In the genomic region with DNA sequence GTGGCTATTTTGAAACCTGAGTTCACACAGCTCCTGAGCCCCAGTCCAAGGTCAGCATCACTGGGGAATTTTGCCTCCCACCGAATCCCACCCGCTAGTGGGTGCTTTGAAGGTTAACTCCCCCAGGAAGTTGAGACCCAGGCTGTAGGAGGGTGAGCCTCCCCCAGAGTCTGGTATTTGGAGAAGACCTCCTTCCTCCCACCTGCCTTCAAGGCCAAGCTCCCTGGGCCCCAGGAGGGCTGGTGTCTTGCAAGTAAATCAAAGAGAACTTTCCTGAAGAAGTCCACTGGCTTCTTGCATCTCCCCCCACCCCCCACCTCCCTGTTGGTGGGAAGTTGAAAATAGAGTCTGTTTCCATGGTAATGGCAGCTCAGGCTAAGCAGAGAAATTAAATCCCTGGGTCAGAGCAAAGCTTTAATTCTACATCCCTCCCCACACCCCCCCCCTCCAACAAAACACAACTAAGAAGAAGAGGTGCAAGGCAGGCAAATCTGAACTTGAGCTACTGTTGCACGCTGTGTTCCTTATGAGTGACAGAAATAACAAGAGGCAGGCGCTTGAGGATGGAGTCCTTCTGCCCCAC, we compare ENCODE assay signal across 20 mouse cellular contexts.
DNase-seq lines count a peak whose midpoint lies in the region; ATAC-seq and TF ChIP-seq lines count a peak whose summit lies in the region.
"Had no signal": no experiment of that assay in that cellular context is flagged by ENCODE, and none has a peak within 500 bp of the region (broad histone marks: within the 10 kb centered on the region; RNA-seq: fewer than 3 reads in every experiment).

No protein-coding gene starts in this region.

- DNase-seq in forebrain, embryonic 10.5 days (ENCODE audit: extremely low spot score, low spot score): peak; percentile 34
- peak; percentile 77 for DNase-seq in kidney, postnatal 0 days (ENCODE audit: low spot score)
- DNase-seq in kidney, postnatal 14 days: no peak
- peak; percentile 46 for DNase-seq in embryonic facial prominence, embryonic 11.5 days (ENCODE audit: low spot score)
- no peak for DNase-seq in frontal cortex, postnatal 10 days (ENCODE audit: low spot score in 2 of 2)
- DNase-seq: adrenal gland, adult 8-10 months; cerebellum, adult 18-20 months; cerebellum, postnatal 36 days; gastrocnemius, postnatal 25 days; heart, postnatal 10 days; liver; liver, postnatal 0 days; lung, postnatal 36 days had no signal

- no peak overlapping the region for H3K9ac ChIP-seq in forebrain, embryonic 15.5 days (replicated peaks)
- H3K9ac ChIP-seq in kidney, postnatal 0 days (ENCODE audit: low read depth, low read length): no peak overlapping the region
- H3K9ac ChIP-seq in embryonic facial prominence, embryonic 11.5 days (replicated peaks; ENCODE audit: low read length): no peak overlapping the region
- no peak overlapping the region for H3K9ac ChIP-seq in midbrain, embryonic 16.5 days (ENCODE audit: low read depth, low read length)
- H3K9ac ChIP-seq: hindbrain, embryonic 14.5 days; intestine, embryonic 15.5 days; liver, postnatal 0 days; stomach, embryonic 15.5 days had no signal

- H3K4me1 ChIP-seq in forebrain, embryonic 10.5 days: peaks cover 56% of the 10 kb centered on the region
- 0 out of 2 replicates have a peak, but pooled peaks cover 9% of the 10 kb centered on the region for H3K4me1 ChIP-seq in forebrain, embryonic 15.5 days
- no peaks in the 10 kb centered on the region for H3K4me1 ChIP-seq in kidney, postnatal 0 days (replicated peaks; ENCODE audit: insufficient read depth, low read length)
- 0 out of 2 replicates have a peak, but pooled peaks cover 3% of the 10 kb centered on the region for H3K4me1 ChIP-seq in embryonic facial prominence, embryonic 11.5 days (ENCODE audit: control insufficient read depth, insufficient read depth, low read length)
- peaks cover 21% of the 10 kb centered on the region for H3K4me1 ChIP-seq in midbrain, embryonic 16.5 days (ENCODE audit: control insufficient read depth, insufficient read depth, low read length)
- H3K4me1 ChIP-seq: intestine, embryonic 15.5 days had no signal

- peak overlapping the region; percentile 71 for H3K27ac ChIP-seq in forebrain, embryonic 10.5 days
- H3K27ac ChIP-seq in forebrain, embryonic 15.5 days (replicated peaks): no peak overlapping the region
- 0 out of 2 replicates have a peak overlapping the region, but pooled peaks have one; percentile 50 for H3K27ac ChIP-seq in kidney, postnatal 0 days
- no peak overlapping the region for H3K27ac ChIP-seq in embryonic facial prominence, embryonic 11.5 days (replicated peaks; ENCODE audit: low read depth, low read length)
- peak overlapping the region; percentile 60 for H3K27ac ChIP-seq in midbrain, embryonic 16.5 days (ENCODE audit: low read length)
- H3K27ac ChIP-seq: hindbrain, embryonic 14.5 days; intestine, embryonic 15.5 days; stomach, embryonic 15.5 days had no signal

- H3K27me3 ChIP-seq in forebrain, embryonic 10.5 days (ENCODE audit: poor library complexity, severe bottlenecking): no peaks in the 10 kb centered on the region
- no peaks in the 10 kb centered on the region for H3K27me3 ChIP-seq in forebrain, embryonic 15.5 days
- H3K27me3 ChIP-seq in kidney, postnatal 0 days (ENCODE audit: insufficient read depth, low read length): no peaks in the 10 kb centered on the region
- no peaks in the 10 kb centered on the region for H3K27me3 ChIP-seq in embryonic facial prominence, embryonic 11.5 days (ENCODE audit: control insufficient read depth, insufficient read depth, low read length)
- no peaks in the 10 kb centered on the region for H3K27me3 ChIP-seq in midbrain, embryonic 16.5 days (ENCODE audit: control insufficient read depth, insufficient read depth, low read depth, low read length)
- H3K27me3 ChIP-seq: CH12.LX; intestine, embryonic 15.5 days; stomach, embryonic 15.5 days had no signal

- no peaks in the 10 kb centered on the region for H3K36me3 ChIP-seq in forebrain, embryonic 10.5 days (replicated peaks)
- H3K36me3 ChIP-seq in forebrain, embryonic 15.5 days: no peaks in the 10 kb centered on the region
- H3K36me3 ChIP-seq in kidney, postnatal 0 days (ENCODE audit: insufficient read depth, low read length): no peaks in the 10 kb centered on the region
- no peaks in the 10 kb centered on the region for H3K36me3 ChIP-seq in embryonic facial prominence, embryonic 11.5 days (replicated peaks; ENCODE audit: control insufficient read depth, insufficient read depth, low read depth, low read length)
- H3K36me3 ChIP-seq in midbrain, embryonic 16.5 days (ENCODE audit: control insufficient read depth, insufficient read depth, low read length): no peaks in the 10 kb centered on the region
- H3K36me3 ChIP-seq: intestine, embryonic 15.5 days; stomach, embryonic 15.5 days had no signal

- no peak overlapping the region for H3K4me2 ChIP-seq in forebrain, embryonic 15.5 days (replicated peaks)
- H3K4me2 ChIP-seq in kidney, postnatal 0 days (ENCODE audit: low read length): no peak overlapping the region
- no peak overlapping the region for H3K4me2 ChIP-seq in embryonic facial prominence, embryonic 11.5 days (ENCODE audit: low read depth, low read length)
- no peak overlapping the region for H3K4me2 ChIP-seq in midbrain, embryonic 16.5 days (ENCODE audit: low read length)
- H3K4me2 ChIP-seq: hindbrain, embryonic 14.5 days; intestine, embryonic 15.5 days; stomach, embryonic 15.5 days had no signal

- WGBS in forebrain, embryonic 10.5 days: 24% methylated on average over 4 of the region's 4 CpGs
- WGBS in forebrain, embryonic 15.5 days: 24% methylated on average over 4 of the region's 4 CpGs
- 7% methylated on average over 4 of the region's 4 CpGs for WGBS in kidney, postnatal 0 days
- 20% methylated on average over 4 of the region's 4 CpGs for WGBS in embryonic facial prominence, embryonic 11.5 days
- WGBS in midbrain, embryonic 16.5 days: 15% methylated on average over 4 of the region's 4 CpGs

- TF ChIP-seq CTCF in kidney, postnatal 0 days (IDR thresholded peaks at IDR 0.05; ENCODE audit: low read depth): no peak

- H3K4me3 ChIP-seq in forebrain, embryonic 10.5 days: no peak overlapping the region
- H3K4me3 ChIP-seq in forebrain, embryonic 15.5 days: no peak overlapping the region
- no peak overlapping the region for H3K4me3 ChIP-seq in kidney, postnatal 0 days (replicated peaks; ENCODE audit: low read depth, low read length)
- H3K4me3 ChIP-seq in embryonic facial prominence, embryonic 11.5 days (ENCODE audit: low read depth, low read length): no peak overlapping the region
- H3K4me3 ChIP-seq in midbrain, embryonic 16.5 days (ENCODE audit: low read depth, low read length): no peak overlapping the region
- H3K4me3 ChIP-seq: intestine, embryonic 15.5 days; stomach, embryonic 15.5 days had no signal

- ATAC-seq in forebrain, embryonic 15.5 days (replicated peaks): no peak
- ATAC-seq in kidney, postnatal 0 days (replicated peaks; ENCODE audit: low FRiP score, low read depth): peak; percentile 37
- no peak for ATAC-seq in embryonic facial prominence, embryonic 11.5 days (replicated peaks; ENCODE audit: insufficient number of reproducible peaks, low FRiP score, low TSS enrichment, low read depth)
- peak; percentile 54 for ATAC-seq in midbrain, embryonic 16.5 days
- ATAC-seq in megakaryocyte progenitor cell, adult 5-6 weeks (replicated peaks; ENCODE audit: poor library complexity): no peak
- ATAC-seq: intestine, embryonic 15.5 days; liver, postnatal 0 days had no signal

- no peaks in the 10 kb centered on the region for H3K9me3 ChIP-seq in forebrain, embryonic 10.5 days
- no peaks in the 10 kb centered on the region for H3K9me3 ChIP-seq in forebrain, embryonic 15.5 days
- no peaks in the 10 kb centered on the region for H3K9me3 ChIP-seq in kidney, postnatal 0 days (replicated peaks; ENCODE audit: low read length)
- no peaks in the 10 kb centered on the region for H3K9me3 ChIP-seq in embryonic facial prominence, embryonic 11.5 days (replicated peaks; ENCODE audit: control insufficient read depth, low read length)
- no peaks in the 10 kb centered on the region for H3K9me3 ChIP-seq in midbrain, embryonic 16.5 days (replicated peaks; ENCODE audit: control insufficient read depth, low read length, poor library complexity, severe bottlenecking)
- H3K9me3 ChIP-seq: intestine, embryonic 15.5 days; stomach, embryonic 15.5 days had no signal

Comparison
In these comparisons a context has a peak if more than half of its experiments do, and no peak if none do; other contexts are left out.
1. DNase-seq: peak in forebrain, embryonic 10.5 days (single experiment), kidney, postnatal 0 days (single experiment) and embryonic facial prominence, embryonic 11.5 days (single experiment); none in kidney, postnatal 14 days (single experiment) and frontal cortex, postnatal 10 days (0 of 2).
2. H3K27ac ChIP-seq: peak in forebrain, embryonic 10.5 days (single experiment), kidney, postnatal 0 days (single experiment) and midbrain, embryonic 16.5 days (single experiment); none in forebrain, embryonic 15.5 days (single experiment) and embryonic facial prominence, embryonic 11.5 days (single experiment).
3. ATAC-seq: peak in kidney, postnatal 0 days (single experiment) and midbrain, embryonic 16.5 days (single experiment); none in forebrain, embryonic 15.5 days (single experiment), embryonic facial prominence, embryonic 11.5 days (single experiment) and megakaryocyte progenitor cell, adult 5-6 weeks (single experiment).